Mouse (Mus musculus): ENCODE results near the gene Apaf1.

GRCm38 (mm10) chr10:91126618-91127355 is 44.2 kb upstream of the Apaf1 start:
- TF ChIP-seq CTCF (IDR thresholded peaks at IDR 0.05; ENCODE audit: borderline replicate concordance, insufficient read depth, low read length): no peak
- no peak for TF ChIP-seq POLR2A (IDR thresholded peaks at IDR 0.05; ENCODE audit: low read depth, low read length)
